Mouse (Mus musculus): ENCODE measurements around the gene Gm10228. TPM values are rescaled to one million over a fixed set of nuclear protein-coding genes. Genes with fewer than 3 reads are reported as not detected.

Gene Gm10228
- polyA plus RNA-seq (2017; shearing (Covaris generic)): not detected

DNA sequence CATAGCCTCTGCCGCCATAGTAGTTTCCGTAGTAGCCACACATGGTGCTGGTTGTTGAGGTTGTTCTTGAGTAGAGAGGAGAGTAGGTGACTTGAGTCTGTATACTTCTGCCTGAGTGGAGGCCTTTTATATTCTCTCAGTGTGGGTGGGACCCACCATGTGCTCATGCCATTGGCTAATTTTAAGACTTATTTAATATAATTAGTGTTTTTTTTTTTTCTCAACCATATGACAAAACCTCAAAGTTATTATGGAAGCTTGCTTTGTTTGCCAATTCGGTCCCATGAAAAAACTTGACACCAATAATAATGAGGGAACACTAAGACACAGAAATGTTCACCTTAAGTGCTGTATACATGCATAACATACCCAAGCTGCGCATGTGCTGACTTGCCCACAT lies at the start of gene Gm10228:
Gm10228 (minus strand) TSS at position 101 of the 400 bp plus-strand sequence.

DNA sequence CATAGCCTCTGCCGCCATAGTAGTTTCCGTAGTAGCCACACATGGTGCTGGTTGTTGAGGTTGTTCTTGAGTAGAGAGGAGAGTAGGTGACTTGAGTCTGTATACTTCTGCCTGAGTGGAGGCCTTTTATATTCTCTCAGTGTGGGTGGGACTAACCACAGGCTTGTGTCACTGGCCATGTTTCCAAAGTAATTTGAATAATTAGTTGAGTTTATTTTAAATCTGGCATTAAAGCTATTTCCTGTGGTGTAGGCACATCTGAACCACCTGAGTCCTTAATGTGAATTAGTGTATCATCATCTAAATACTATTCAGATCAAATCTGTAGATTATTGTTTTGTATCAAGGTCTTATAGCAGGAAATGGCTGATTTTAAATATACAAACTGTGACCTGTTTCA lies 22.6 kb upstream of the Gm10228 start, which contains the start of gene 1110025L11Rik:
1110025L11Rik (minus strand) TSS at position 101 of the 400 bp plus-strand sequence.

DNA sequence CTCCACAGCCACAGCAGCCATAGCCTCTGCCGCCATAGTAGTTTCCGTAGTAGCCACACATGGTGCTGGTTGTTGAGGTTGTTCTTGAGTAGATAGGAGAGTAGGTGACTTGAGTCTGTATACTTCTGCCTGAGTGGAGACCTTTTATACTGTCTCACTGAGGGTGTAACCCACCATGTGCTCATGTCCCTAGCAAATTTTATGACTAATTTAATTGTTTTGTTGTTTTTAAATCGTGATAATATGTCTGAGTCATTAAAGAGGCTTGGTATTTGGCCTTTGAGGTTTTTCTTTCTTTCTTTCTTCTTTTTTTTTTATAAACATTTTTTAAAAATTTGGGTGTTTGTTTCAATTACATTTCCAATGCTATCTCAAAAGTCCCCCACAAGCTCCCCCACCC lies 6.5 kb upstream of the Gm10228 start, which contains the start of gene Krtap6-5:
Krtap6-5 (minus strand) TSS at position 101 of the 400 bp plus-strand sequence.

DNA sequence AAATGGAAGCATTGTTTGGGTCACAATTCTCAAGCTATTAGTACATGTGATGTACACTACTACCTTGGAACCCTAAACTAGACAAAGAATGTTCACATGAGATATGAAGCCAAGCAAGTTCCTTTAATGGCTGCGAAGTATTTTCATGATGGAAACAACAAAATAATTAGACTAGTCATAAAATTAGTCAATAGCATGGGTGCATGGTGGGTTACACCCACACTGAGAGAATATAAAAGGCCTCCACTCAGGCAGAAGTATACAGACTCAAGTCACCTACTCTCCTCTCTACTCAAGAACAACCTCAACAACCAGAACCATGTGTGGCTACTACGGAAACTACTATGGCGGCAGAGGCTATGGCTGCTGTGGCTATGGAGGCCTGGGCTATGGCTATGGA lies 9.9 kb downstream of the Gm10228 start, which contains the start of gene Krtap6-1:
Krtap6-1 (plus strand) TSS at position 301 of the 400 bp plus-strand sequence.

DNA sequence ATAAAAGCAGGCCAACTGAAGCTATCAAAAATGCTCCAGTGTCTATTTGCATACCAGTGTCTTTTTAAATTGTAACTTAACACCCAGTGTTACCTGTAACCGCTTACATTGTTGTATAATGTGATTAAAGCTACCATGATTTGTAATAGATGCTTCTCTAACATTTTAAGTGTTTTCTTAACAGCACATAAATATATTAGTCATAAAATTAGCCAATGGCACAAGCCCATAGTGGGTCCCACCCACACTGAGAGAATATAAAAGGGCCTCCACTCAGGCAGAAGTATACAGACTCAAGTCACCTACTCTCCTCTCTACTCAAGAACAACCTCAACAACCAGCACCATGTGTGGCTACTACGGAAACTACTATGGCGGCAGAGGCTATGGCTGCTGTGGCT lies 26.3 kb downstream of the Gm10228 start, which contains the start of gene Gm10229:
Gm10229 (plus strand) TSS at position 301 of the 400 bp plus-strand sequence.

DNA sequence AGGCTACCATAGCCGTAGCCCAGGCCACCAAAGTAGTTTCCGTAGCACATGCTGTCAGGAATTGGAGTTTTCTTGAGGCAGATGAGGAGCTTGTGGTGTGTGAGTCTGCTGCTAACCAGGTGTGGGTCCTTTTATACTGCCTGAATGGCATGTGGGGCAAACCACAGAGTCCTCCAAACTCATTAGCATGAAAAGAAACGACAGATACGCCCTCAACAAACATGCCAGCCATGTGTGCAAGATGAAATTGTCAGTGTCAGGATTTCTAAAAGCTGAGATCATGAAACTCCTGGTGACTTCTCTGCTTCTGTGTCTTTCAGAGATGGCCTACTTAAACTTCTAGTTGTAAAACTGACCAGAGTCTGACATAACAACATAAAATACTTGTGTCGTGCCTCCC lies 30.6 kb downstream of the Gm10228 start, which contains the start of gene Krtap22-2:
Krtap22-2 (minus strand) TSS at position 101 of the 400 bp plus-strand sequence.

Other genes starting within 250 kb of the Gm10228 start
- not detected for gene Gm20741, start 229.3 kb downstream of the Gm10228 start, polyA plus RNA-seq (2017; shearing (Covaris generic))
- not detected for gene Krtap15, start 221.3 kb downstream of the Gm10228 start, polyA plus RNA-seq (2017; shearing (Covaris generic))
- not detected for gene Krtap14, start 215.3 kb downstream of the Gm10228 start, polyA plus RNA-seq (2017; shearing (Covaris generic))
- not detected for gene Krtap19-1, start 172.1 kb downstream of the Gm10228 start, polyA plus RNA-seq (2017; shearing (Covaris generic))
- not detected for gene Krtap19-2, start 167.2 kb downstream of the Gm10228 start, polyA plus RNA-seq (2017; shearing (Covaris generic))
- not detected for gene Krtap19-3, start 163.4 kb downstream of the Gm10228 start, polyA plus RNA-seq (2017; shearing (Covaris generic))
- gene Krtap19-4, start 156.4 kb downstream of the Gm10228 start, polyA plus RNA-seq (2017; shearing (Covaris generic)): not detected
- not detected for gene Krtap19-5, start 145.0 kb downstream of the Gm10228 start, polyA plus RNA-seq (2017; shearing (Covaris generic))
- gene Krtap19-9b, start 109.2 kb downstream of the Gm10228 start, polyA plus RNA-seq (2017; shearing (Covaris generic)): not detected
- not detected for gene Krtap16-3, start 78.6 kb downstream of the Gm10228 start, polyA plus RNA-seq (2017; shearing (Covaris generic))
- gene Krtap22-2, start 30.7 kb downstream of the Gm10228 start, polyA plus RNA-seq (2017; shearing (Covaris generic)): not detected
- gene Gm10229, start 26.2 kb downstream of the Gm10228 start, polyA plus RNA-seq (2017; shearing (Covaris generic)): not detected
- gene Krtap6-1, start 9.8 kb downstream of the Gm10228 start, polyA plus RNA-seq (2017; shearing (Covaris generic)): not detected
- not detected for gene Krtap6-5, start 6.4 kb upstream of the Gm10228 start, polyA plus RNA-seq (2017; shearing (Covaris generic))
- not detected for gene 1110025L11Rik, start 22.5 kb upstream of the Gm10228 start, polyA plus RNA-seq (2017; shearing (Covaris generic))
- gene Krtap6-3, start 42.5 kb upstream of the Gm10228 start, polyA plus RNA-seq (2017; shearing (Covaris generic)): not detected
- gene Gm6358, start 99.4 kb upstream of the Gm10228 start, polyA plus RNA-seq (2017; shearing (Covaris generic)): not detected
- not detected for gene Gm10061, start 109.6 kb upstream of the Gm10228 start, polyA plus RNA-seq (2017; shearing (Covaris generic))
- gene Gm9789, start 116.5 kb upstream of the Gm10228 start, polyA plus RNA-seq (2017; shearing (Covaris generic)): not detected
- gene Gm7735, start 128.0 kb upstream of the Gm10228 start, polyA plus RNA-seq (2017; shearing (Covaris generic)): not detected
- not detected for gene 1110057P08Rik, start 133.3 kb upstream of the Gm10228 start, polyA plus RNA-seq (2017; shearing (Covaris generic))
- not detected for gene Krtap20-2, start 164.4 kb upstream of the Gm10228 start, polyA plus RNA-seq (2017; shearing (Covaris generic))

Data from naive thymus-derived CD4-positive, alpha-beta T cell, adult 5 months (primary cell).